Mouse (Mus musculus): Measurements from ENCODE around the gene Galnt12. TPM values are rescaled to one million over a fixed set of nuclear protein-coding genes. Genes with fewer than 3 reads are reported as not detected.
"Not testable (repeated sequence)": the region's sequence is repeated elsewhere in the genome, so short reads cannot be mapped to it uniquely, and the experiment has no call there.

Gene Galnt12
- total RNA-seq (2021) = under 1 TPM; 0.18 to 0.39 TPM

- DNase-seq (ENCODE audit: low spot score) = no peak
- intact Hi-C loops (cut with DNase I) = no loop called here
These were observed at the start of gene Galnt12 for GRCm38 (mm10) chr4:47091493-47092386. Gene Galnt12 (plus strand): TSS chr4:47091909.

GRCm38 (mm10) chr4:47043866-47044265 is 47.8 kb upstream of the Galnt12 start:
- DNase-seq (ENCODE audit: low spot score) = no peak

GRCm38 (mm10) chr4:47046974-47047373 is 44.7 kb upstream of the Galnt12 start:
- no peak for DNase-seq (ENCODE audit: low spot score)

More at GRCm38 (mm10) chr4:47043866-47044265, 47.8 kb upstream of the Galnt12 start:
- intact Hi-C loops (cut with DNase I) = no loop called here

GRCm38 (mm10) chr4:47047765-47048164 is 43.9 kb upstream of the Galnt12 start:
- intact Hi-C loops (cut with DNase I) = no loop called here
- no peak for DNase-seq (ENCODE audit: low spot score)

More at GRCm38 (mm10) chr4:47046974-47047373, 44.7 kb upstream of the Galnt12 start:
- intact Hi-C loops (cut with DNase I) = no loop called here

GRCm38 (mm10) chr4:47049216-47049615 is 42.5 kb upstream of the Galnt12 start:
- DNase-seq (ENCODE audit: low spot score) = no peak
- intact Hi-C loops (cut with DNase I) = no loop called here

GRCm38 (mm10) chr4:47050167-47050566 is 41.5 kb upstream of the Galnt12 start:
- intact Hi-C loops (cut with DNase I) = no loop called here
- DNase-seq (ENCODE audit: low spot score) = peak; percentile 44

- intact Hi-C loops (cut with DNase I) = no loop called here
- no peak for DNase-seq (ENCODE audit: low spot score)
These were observed 40.9 kb upstream of the Galnt12 start for GRCm38 (mm10) chr4:47050642-47051381.

GRCm38 (mm10) chr4:47051905-47052304 is 39.8 kb upstream of the Galnt12 start:
- DNase-seq (ENCODE audit: low spot score) = no peak
- intact Hi-C loops (cut with DNase I) = no loop called here

GRCm38 (mm10) chr4:47055170-47055569 is 36.5 kb upstream of the Galnt12 start:
- DNase-seq (ENCODE audit: low spot score) = not testable (repeated sequence)
- intact Hi-C loops (cut with DNase I) = loop anchor here (5.0 kb wide), 1 partner anchor 197 kb away; no protein-coding TSS in a partner anchor

GRCm38 (mm10) chr4:47055570-47056080 is 36.1 kb upstream of the Galnt12 start:
- intact Hi-C loops (cut with DNase I) = loop anchor here (5.0 kb wide), 1 partner anchor 197 kb away; no protein-coding TSS in a partner anchor

GRCm38 (mm10) chr4:47056791-47057509 is 34.8 kb upstream of the Galnt12 start, which contains the start of gene Anks6:
Gene Anks6 (minus strand): TSS chr4:47057427.
- peak; percentile 75 for DNase-seq (ENCODE audit: low spot score)
- intact Hi-C loops (cut with DNase I) = loop anchor here (5.0 kb wide), 1 partner anchor 195 kb away; no protein-coding TSS in a partner anchor

More at GRCm38 (mm10) chr4:47055570-47056080, 36.1 kb upstream of the Galnt12 start:
- DNase-seq (ENCODE audit: low spot score) = no peak

GRCm38 (mm10) chr4:47057510-47058325 is 34.0 kb upstream of the Galnt12 start:
- intact Hi-C loops (cut with DNase I) = loop anchor here (5.0 kb wide), 1 partner anchor 195 kb away; no protein-coding TSS in a partner anchor
- no peak for DNase-seq (ENCODE audit: low spot score)

GRCm38 (mm10) chr4:47060900-47061299 is 30.8 kb upstream of the Galnt12 start:
- intact Hi-C loops (cut with DNase I) = no loop called here
- DNase-seq (ENCODE audit: low spot score) = no peak

- intact Hi-C loops (cut with DNase I) = no loop called here
- no peak for DNase-seq (ENCODE audit: low spot score)
These were observed 16.7 kb upstream of the Galnt12 start for GRCm38 (mm10) chr4:47075054-47075453.

- intact Hi-C loops (cut with DNase I) = no loop called here
- no peak for DNase-seq (ENCODE audit: low spot score)
These were observed 11.6 kb upstream of the Galnt12 start for GRCm38 (mm10) chr4:47079997-47080646.

- DNase-seq (ENCODE audit: low spot score) = no peak
- intact Hi-C loops (cut with DNase I) = no loop called here
These were observed 11.1 kb upstream of the Galnt12 start for GRCm38 (mm10) chr4:47080647-47081010.

GRCm38 (mm10) chr4:47083824-47084223 is 7.9 kb upstream of the Galnt12 start:
- intact Hi-C loops (cut with DNase I) = no loop called here
- DNase-seq (ENCODE audit: low spot score) = no peak

- intact Hi-C loops (cut with DNase I) = no loop called here
- DNase-seq (ENCODE audit: low spot score) = no peak
These were observed 3.0 kb upstream of the Galnt12 start for GRCm38 (mm10) chr4:47088671-47089070.
